Mouse (Mus musculus) gastrocnemius, postnatal 14 days (tissue): ENCODE measurements around the gene Tnfaip8l1. TPM values are rescaled to one million over a fixed set of nuclear protein-coding genes. Genes with fewer than 3 reads are reported as not detected.
A peak's percentile ranks its signal among the peaks of the same experiment; 100 is the strongest.

Experiments
- DNase-seq: peaks from one replicate; pipeline ENCODE4 v3.0.0; 2021; ENCODE audit warnings: mixed read lengths
- intact Hi-C: fragments of 180-260 bp; cut with DNase I; formaldehyde crosslinking; loops from one replicate; pipeline ENCODE4 v1.15.1; 2025; ENCODE audit warnings: low total_unique reads
- total RNA-seq, 2 experiments: library from RNA; stranded (reverse); gene quantifications; 2 replicates each; pipeline ENCODE4 v1.2.3; 2021

Tnfaip8l1 gene
- total RNA-seq, 2 experiments from 2014 or later = 3.5 TPM

DNA sequence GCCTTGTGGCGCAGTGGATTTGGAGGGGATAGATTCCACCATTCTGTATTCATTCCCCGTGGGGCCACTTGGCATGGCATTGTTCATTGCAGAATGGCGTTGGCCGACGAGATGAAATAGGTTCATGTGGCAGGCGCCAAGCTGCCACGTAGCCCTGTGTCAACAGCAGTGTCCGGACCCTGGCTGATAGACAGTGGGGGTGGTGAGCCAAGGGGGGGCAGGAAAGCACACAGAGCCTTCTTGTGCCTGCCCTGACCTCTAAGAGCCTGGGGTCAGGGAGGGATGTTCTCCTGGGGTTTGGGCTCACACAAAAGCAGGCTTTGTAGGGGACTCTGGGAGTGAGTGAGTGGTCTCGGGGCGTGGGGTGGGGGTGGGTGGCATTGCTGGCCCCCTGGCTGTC, 8.4 kb downstream of the Tnfaip8l1 start:
- intact Hi-C loops = no loop called here
- DNase-seq = peak; percentile 25

GRCm38 (mm10) chr17:56171456-56171855, 9.2 kb downstream of the Tnfaip8l1 start:
- intact Hi-C loops = no loop called here
- no peak for DNase-seq

GRCm38 (mm10) chr17:56171881-56172280, 9.6 kb downstream of the Tnfaip8l1 start:
- intact Hi-C loops = no loop called here
- DNase-seq = no peak

DNA sequence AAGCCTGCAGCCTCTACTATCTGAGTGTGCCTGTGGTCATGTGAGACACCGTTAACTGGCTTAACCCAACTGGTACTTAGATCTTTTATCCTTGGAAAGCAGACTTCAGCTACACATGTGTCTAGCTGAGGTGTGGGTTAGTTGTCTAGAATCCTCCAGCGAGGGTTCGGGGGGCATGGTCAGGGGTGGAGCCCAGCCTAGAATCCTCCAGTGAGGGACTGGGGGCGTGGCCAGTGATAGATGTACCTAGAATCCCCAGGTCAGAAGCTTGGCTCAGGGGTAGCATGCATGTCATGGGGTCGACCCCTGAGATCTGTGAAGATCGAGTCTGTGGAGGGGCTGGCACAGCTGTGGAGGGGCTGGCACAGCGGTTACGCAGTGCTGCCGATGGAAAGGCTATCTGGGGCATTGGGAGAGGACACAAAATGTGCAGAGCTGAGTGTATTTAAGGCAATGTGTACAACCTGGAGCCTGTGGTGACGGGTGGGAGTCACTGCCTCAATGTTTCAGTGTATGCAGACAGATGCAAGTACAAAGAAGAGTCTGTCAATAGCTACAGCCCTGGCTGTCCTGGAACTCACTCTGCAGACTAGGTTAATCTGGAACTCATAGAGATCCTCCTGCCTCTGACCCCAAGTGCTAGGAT, 11.2 kb downstream of the Tnfaip8l1 start:
- DNase-seq = no peak
- intact Hi-C loops = no loop called here

DNA sequence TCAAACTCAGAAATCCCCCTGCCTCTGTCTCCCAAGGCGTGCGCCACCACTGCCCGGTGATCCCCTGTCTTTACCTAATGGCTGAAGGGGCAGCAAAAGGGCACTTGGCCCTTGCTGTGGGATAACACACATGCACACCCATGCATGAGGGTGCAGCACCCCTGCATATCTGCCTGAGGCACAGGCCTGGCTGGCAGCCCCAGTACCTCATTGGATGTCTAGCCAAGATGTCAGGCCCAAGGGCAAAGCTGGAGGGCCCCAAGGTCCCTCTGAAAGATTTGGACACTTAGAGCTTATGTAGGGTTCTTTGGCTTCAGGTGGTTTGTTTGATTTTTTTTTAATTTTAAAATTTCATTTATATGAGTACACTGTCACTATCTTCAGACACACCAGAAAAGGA, 13.1 kb downstream of the Tnfaip8l1 start:
- DNase-seq = no peak
- intact Hi-C loops = no loop called here

- intact Hi-C loops = no loop called here
- no peak for DNase-seq
Observed at GRCm38 (mm10) chr17:56182975-56183657, 20.8 kb downstream of the Tnfaip8l1 start.

GRCm38 (mm10) chr17:56183658-56184103, 21.4 kb downstream of the Tnfaip8l1 start, which contains the start of gene Mydgf:
Gene Mydgf (minus strand): TSS chr17:56183920.
- intact Hi-C loops = no loop called here
- peak; percentile 97 for DNase-seq

DNA sequence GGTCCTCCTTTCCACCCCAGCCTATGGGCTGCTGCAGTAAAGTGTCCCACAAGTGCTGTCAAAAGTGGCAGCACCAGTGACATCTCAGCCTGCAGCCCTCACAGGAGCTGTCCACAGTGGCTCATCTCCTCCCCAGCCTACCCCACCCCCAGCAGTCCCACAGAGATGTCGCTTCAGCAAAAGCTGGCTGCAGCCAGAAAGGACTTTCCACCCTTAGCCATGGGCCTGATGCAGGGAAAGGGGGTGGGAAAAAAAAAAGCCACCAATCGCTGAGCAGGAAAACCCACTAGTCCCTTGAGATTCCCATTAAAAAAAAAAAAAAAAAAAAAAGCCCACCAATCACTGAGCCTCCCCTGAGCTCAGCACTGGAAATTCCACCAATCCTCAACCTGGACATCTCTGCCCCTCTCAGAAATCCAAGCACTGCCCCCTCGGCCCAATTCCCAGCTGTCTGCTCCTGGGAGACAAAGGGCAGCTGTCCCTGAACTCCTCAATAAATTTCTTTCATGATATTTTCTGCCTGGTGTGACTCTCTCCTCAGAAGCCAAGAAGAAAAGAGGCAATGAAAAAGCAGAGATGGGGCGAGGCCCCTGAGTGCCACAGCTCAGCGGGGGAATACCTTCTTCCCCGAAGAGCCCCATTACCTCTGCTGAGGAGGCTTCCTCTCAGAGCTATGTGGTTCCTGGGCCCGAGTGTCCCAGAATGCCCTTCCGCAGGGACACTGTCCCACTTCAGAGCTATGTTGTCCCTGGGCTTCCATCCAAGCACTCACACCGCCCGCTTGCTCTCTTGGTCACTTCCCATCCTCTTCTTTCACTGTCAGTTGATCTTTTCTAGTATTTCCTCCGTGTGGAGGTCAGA, 23.2 kb downstream of the Tnfaip8l1 start:
- intact Hi-C loops = no loop called here
- peak; percentile 75 for DNase-seq

DNA sequence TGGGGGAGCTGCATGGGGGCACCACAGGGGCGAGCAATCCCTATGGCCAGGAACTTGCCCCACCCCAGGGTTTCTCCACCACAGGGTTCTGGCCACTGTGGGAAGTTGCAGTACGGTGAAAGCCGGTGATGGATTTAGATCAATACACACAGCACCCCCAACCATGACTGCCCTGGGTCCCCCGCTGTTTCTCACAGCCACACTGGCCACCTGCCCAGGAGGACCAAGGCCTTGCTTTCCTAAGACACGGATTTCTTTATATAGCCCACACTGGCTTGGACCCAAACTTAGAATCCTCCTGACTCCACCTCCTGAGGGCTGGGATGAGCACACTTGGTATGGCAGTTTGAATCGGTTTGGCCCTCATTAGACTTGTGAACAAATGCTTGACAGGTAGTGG, 29.0 kb downstream of the Tnfaip8l1 start:
- intact Hi-C loops = no loop called here
- no peak for DNase-seq

GRCm38 (mm10) chr17:56194357-56194756, 32.1 kb downstream of the Tnfaip8l1 start:
- intact Hi-C loops = no loop called here

DNA sequence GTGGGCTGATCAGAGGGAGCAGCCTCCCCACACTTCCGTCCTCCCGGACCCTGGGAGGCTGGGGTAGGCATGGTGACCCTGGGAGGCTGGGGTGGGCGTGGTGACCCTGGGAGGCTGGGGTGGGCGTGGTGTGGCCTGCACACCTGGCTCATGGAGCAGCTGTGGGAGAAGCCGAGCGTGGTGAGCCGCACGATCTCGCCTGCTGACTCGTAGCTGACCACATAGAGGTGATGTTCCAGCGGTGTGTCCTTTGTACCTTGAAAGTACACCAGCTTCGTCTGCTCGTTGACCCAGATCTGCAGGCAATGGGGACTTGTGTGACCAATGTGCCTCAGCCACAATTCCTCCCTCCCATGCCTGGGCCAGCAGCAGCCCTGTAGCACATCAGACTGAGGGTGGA, 32.5 kb downstream of the Tnfaip8l1 start:
- intact Hi-C loops = no loop called here
- DNase-seq = no peak

More at GRCm38 (mm10) chr17:56194357-56194756, 32.1 kb downstream of the Tnfaip8l1 start:
- no peak for DNase-seq

GRCm38 (mm10) chr17:56196860-56197259, 34.6 kb downstream of the Tnfaip8l1 start:
- intact Hi-C loops = no loop called here
- DNase-seq = no peak

- intact Hi-C loops = loop anchor here (5.0 kb wide), 1 partner anchor 47 kb away; no protein-coding TSS in a partner anchor
- no peak for DNase-seq
Observed at GRCm38 (mm10) chr17:56200586-56200985, 38.3 kb downstream of the Tnfaip8l1 start.

GRCm38 (mm10) chr17:56201642-56202041, 39.4 kb downstream of the Tnfaip8l1 start:
- intact Hi-C loops = loop anchor here (5.0 kb wide), 1 partner anchor 46 kb away; no protein-coding TSS in a partner anchor
- DNase-seq = no peak

GRCm38 (mm10) chr17:56202476-56202875, 40.2 kb downstream of the Tnfaip8l1 start:
- intact Hi-C loops = loop anchor here (5.0 kb wide), 1 partner anchor 45 kb away; no protein-coding TSS in a partner anchor
- DNase-seq = no peak

DNA sequence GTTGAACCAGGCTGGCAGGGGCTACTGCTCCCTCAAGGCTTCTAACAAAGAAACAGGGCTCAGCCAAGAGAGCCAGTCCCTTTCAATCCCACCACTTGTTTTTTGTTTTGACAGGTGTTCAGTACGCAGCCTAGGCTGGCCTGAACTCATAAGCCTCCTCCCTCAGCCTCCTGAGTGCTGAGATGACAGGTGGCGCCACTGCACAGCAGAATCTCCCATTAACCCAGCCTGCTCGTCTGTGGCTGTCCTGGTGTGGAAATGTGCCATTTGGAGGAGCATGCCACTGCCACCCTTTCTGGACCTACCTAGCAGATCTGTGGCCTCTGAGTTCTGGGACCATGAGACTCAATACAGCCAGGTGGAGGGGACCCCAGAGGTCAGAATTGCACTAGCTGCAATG, 41.5 kb downstream of the Tnfaip8l1 start:
- intact Hi-C loops = loop anchor here (5.0 kb wide), 1 partner anchor 44 kb away; no protein-coding TSS in a partner anchor
- DNase-seq = no peak

DNA sequence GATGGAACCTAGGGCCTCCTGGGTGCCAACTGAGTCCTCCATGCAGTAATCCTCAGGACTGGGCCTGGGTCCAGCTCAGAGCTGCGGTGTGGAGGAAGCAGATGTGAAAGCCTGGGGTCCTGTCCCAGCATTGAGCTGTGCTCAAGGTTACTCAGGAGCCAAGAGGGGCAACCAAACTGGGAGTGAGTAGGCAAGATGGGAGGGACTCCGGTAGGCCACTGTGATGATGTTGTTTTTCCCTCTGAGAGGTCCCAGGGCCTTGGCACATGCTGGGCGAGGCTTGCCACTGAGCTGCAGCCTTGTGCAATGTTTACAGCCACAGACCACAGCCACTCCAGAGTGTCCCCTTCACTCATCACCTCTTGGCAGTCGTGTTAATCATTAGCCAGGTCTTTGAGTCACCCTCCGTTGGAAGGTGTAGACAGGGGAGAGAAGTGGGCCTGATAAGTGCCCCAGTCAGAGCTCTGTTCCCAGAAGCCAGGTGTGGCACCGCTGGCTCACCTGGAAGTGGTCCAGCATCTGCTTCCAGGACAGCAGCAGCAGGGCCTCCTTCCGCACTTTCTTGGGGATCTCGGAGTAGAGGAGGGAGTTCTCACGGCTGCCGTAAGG, 44.1 kb downstream of the Tnfaip8l1 start:
- intact Hi-C loops = no loop called here
- no peak for DNase-seq

DNA sequence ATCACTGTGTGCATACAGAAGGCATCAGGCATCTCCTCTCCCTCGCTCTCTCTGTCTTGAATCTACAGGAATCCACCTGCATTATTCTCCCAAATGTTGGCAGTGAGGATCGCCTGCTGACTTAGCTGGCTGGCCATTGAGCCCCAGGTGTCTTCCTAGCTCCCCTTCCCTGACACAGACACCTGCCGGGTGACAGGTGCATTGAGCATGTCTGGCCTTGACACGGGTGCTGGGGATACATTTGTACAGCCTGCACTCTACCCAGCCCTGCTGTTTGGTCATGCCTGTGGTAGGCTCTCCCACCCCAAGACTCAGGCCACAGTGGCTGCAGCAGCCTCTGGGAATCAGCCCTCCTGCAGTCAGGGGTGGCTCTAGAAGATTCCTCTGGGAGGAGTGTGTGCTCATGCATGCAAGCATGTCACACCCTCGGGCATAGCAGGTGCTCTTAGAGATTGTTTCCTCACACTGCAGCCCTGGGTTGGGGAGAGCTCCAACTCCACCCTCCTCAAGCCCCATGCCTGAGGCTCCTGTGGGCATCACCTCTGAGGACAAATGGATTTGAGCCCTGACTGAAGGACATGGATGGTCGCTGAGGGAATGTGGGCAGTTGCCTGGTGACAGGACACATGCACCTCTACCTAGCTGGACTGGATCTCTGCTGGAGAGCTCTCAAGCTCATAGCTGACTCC, 44.9 kb downstream of the Tnfaip8l1 start:
- DNase-seq = no peak
- intact Hi-C loops = no loop called here

DNA sequence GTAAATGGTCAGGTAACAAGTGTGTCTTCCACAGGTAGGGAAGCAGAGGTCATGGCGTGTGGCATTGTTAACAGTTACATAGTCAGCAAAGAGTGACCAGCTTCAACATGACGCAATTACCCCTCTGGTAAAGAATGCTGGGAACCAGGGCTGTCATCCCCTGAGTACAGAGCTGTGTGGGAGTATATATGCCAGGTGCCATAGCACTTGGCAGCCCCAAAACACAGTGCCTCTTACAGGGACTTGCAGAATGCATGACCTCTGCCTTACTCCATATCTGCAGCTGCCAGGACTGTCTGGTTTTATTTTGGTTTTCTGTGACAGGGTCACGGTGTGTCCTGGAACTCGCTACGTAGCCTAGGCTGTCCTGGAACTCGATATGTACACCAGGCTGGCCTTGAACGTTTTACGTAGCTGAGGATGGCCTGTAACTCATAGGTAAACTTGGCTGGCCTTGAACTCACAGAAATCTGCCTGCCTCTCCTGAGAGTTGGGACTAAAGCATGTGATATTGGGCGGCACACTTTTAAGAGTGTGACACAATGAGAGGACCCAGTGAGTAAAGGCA, 45.8 kb downstream of the Tnfaip8l1 start:
- intact Hi-C loops = no loop called here
- DNase-seq = no peak
